Mouse (Mus musculus) midbrain, embryonic 11.5 days (tissue): Measurements from ENCODE around the gene Batf. TPM values are rescaled to one million over a fixed set of nuclear protein-coding genes. Genes with fewer than 3 reads are reported as not detected.
A peak's percentile ranks its signal among the peaks of the same experiment; 100 is the strongest.

Source experiments
- ATAC-seq: fragments of 200-750 bp; cut with Nextera tagmentation; 2 replicates; pipeline ENCODE4 v1.8.0; 2017; ENCODE audit warnings: moderate TSS enrichment, moderate library complexity; ENCODE audit not compliant: low FRiP score
- DNase-seq: peaks from one replicate; pipeline ENCODE4 v3.0.0; 2015; ENCODE audit warnings: low spot score; ENCODE audit errors: missing footprints
- H3K27ac ChIP-seq: fragments of 300-500 bp; sonication (generic); 2 replicates; pipeline ENCODE4 v1.5.1; 2014; ENCODE audit warnings: low read depth, low read length
- H3K27me3 ChIP-seq: fragments of 300-500 bp; sonication (generic); 2 replicates; pipeline ENCODE4 v1.6.1; 2014; ENCODE audit warnings: mild to moderate bottlenecking, low read length, moderate library complexity, mixed read lengths; ENCODE audit not compliant: control insufficient read depth, insufficient read depth
- H3K36me3 ChIP-seq: fragments of 300-500 bp; sonication (generic); 2 replicates; pipeline ENCODE4 v1.6.1; 2014; ENCODE audit warnings: mild to moderate bottlenecking, low read length, moderate library complexity, mixed read lengths; ENCODE audit not compliant: control insufficient read depth, insufficient read depth
- H3K4me1 ChIP-seq: fragments of 300-500 bp; sonication (generic); 2 replicates; pipeline ENCODE4 v1.6.1; 2014; ENCODE audit warnings: low read length; ENCODE audit not compliant: control insufficient read depth, insufficient read depth
- H3K4me2 ChIP-seq: fragments of 300-500 bp; sonication (generic); 2 replicates; pipeline ENCODE4 v1.6.1; 2014; ENCODE audit warnings: mild to moderate bottlenecking, moderate library complexity
- H3K4me3 ChIP-seq: fragments of 300-500 bp; sonication (generic); 2 replicates; pipeline ENCODE4 v1.5.1; 2014; ENCODE audit warnings: low read depth, low read length
- H3K9ac ChIP-seq: fragments of 300-500 bp; sonication (generic); 2 replicates; pipeline ENCODE4 v1.6.1; 2014; ENCODE audit warnings: low read length
- H3K9me3 ChIP-seq: fragments of 300-500 bp; sonication (generic); 2 replicates; pipeline ENCODE4 v1.6.1; 2016; ENCODE audit warnings: low read length; ENCODE audit not compliant: control insufficient read depth
- WGBS: fragments of 180-500 bp; shearing (Covaris S2); extraction: QIAGEN DNeasy Blood & Tissue Kit; methylation state at CpG from one replicate; pipeline ENCODE4 v1.1.7; 2014; 5-methylcytosine and 5-hydroxymethylcytosine counted together
- polyA plus RNA-seq: library from polyadenylated mRNA; unstranded; fragments of >200 nt; fragmentation: Nextera tagmentation; extraction: Ambion mirVana; gene quantifications from 2 replicates; pipeline ENCODE4 v1.2.1, GENCODE M21; 2014

Gene Batf
- 1.7 and 2.3 TPM in 2 replicates for polyA plus RNA-seq

GRCm38 (mm10) chr12:85686466-85687216 lies at the start of gene Batf:
Gene Batf, plus strand, starts transcription at chr12:85686669.
- WGBS, result 45% methylated on average over 19 of the region's 22 CpGs
- H3K36me3 ChIP-seq, result no peaks in the 10 kb centered on the region
- no peak within 1 kb of the TSS for H3K27ac ChIP-seq
- ATAC-seq (no peak), DNase-seq (peak; percentile 75)
- no peak within 1 kb of the TSS for H3K4me2 ChIP-seq
- H3K9ac ChIP-seq, result no peak within 1 kb of the TSS
- no peaks in the 10 kb centered on the region for H3K4me1 ChIP-seq
- no peaks in the 10 kb centered on the region for H3K9me3 ChIP-seq
- no peaks in the 10 kb centered on the region for H3K27me3 ChIP-seq
- no peak within 1 kb of the TSS for H3K4me3 ChIP-seq

GRCm38 (mm10) chr12:85637932-85638331 lies 48.5 kb upstream of the Batf start:
- no peak overlapping the region for H3K4me2 ChIP-seq
- 87% methylated on average over 9 of the region's 9 CpGs for WGBS
- H3K9ac ChIP-seq, result no peak overlapping the region
- H3K9me3 ChIP-seq, result no peaks in the 10 kb centered on the region
- no peak overlapping the region for H3K4me3 ChIP-seq
- no peaks in the 10 kb centered on the region for H3K36me3 ChIP-seq
- no peaks in the 10 kb centered on the region for H3K4me1 ChIP-seq
- ATAC-seq (no peak), DNase-seq (no peak)
- no peaks in the 10 kb centered on the region for H3K27me3 ChIP-seq
- H3K27ac ChIP-seq, result no peak overlapping the region

DNA sequence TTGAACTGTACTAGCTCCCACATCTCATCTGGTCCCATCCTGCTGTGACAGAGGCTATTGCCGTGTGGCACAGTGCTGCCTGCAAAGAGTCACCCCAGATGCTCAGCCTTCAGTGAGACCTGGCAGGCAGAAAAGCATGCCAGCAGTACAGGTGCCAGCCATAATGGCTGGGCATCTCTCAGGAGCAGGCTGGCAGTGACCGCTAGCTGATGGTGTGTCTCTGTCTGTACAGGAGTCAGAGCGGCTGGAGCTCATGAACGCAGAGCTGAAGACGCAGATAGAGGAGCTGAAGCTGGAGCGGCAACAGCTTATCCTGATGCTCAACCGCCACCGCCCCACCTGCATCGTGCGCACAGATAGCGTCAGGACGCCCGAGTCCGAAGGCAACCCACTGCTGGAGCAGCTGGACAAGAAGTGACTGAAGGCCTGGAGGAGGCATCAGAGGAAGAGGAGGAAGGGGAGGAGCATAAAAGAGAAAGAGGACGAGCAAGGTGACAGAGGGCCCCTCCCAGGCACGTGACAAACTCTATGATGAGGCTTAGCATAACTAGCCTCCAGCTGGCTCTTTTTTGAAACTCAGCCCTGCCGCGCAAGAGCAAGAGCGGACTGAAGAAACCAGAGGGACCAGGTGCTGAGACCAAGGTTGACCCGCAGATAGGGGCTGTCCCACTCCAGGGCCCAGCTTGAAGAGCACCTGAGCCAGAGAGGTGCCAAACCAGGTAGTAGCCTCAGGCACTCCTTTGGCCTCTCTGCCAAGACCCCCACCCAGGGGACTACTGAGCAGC lies 47.7 kb upstream of the Batf start:
- Histone ChIP-seq H3K4me1 (no peaks in the 10 kb centered on the region), H3K27me3 (no peaks in the 10 kb centered on the region), H3K4me2 (no peak overlapping the region), H3K27ac (no peak overlapping the region), H3K36me3 (no peaks in the 10 kb centered on the region), H3K9me3 (no peaks in the 10 kb centered on the region), H3K9ac (no peak overlapping the region), H3K4me3 (no peak overlapping the region)
- DNase-seq, result no peak
- WGBS, result 79% methylated on average over 20 of the region's 20 CpGs
- ATAC-seq, result no peak

- no peak for DNase-seq
Measured at GRCm38 (mm10) chr12:85639326-85640008, 47.0 kb upstream of the Batf start.

GRCm38 (mm10) chr12:85640852-85641563 lies 45.5 kb upstream of the Batf start:
- no peaks in the 10 kb centered on the region for H3K36me3 ChIP-seq
- no peak overlapping the region for H3K4me3 ChIP-seq
- DNase-seq (no peak), ATAC-seq (no peak)
- H3K9ac ChIP-seq, result no peak overlapping the region
- H3K4me1 ChIP-seq, result no peaks in the 10 kb centered on the region
- H3K27me3 ChIP-seq, result no peaks in the 10 kb centered on the region
- H3K27ac ChIP-seq, result no peak overlapping the region
- WGBS, result 85% methylated on average over 10 of the region's 10 CpGs
- no peak overlapping the region for H3K4me2 ChIP-seq
- H3K9me3 ChIP-seq, result no peaks in the 10 kb centered on the region

More at GRCm38 (mm10) chr12:85639326-85640008, 47.0 kb upstream of the Batf start:
- Histone ChIP-seq H3K4me2 (no peak overlapping the region), H3K9me3 (no peaks in the 10 kb centered on the region), H3K27ac (no peak overlapping the region), H3K4me1 (no peaks in the 10 kb centered on the region), H3K27me3 (no peaks in the 10 kb centered on the region), H3K36me3 (no peaks in the 10 kb centered on the region), H3K4me3 (no peak overlapping the region), H3K9ac (no peak overlapping the region)
- no peak for ATAC-seq
- WGBS, result 86% methylated on average over 12 of the region's 12 CpGs

- H3K4me2 ChIP-seq, result no peak overlapping the region
- no peaks in the 10 kb centered on the region for H3K36me3 ChIP-seq
- no peaks in the 10 kb centered on the region for H3K9me3 ChIP-seq
- ATAC-seq (no peak), DNase-seq (no peak)
- H3K27me3 ChIP-seq, result no peaks in the 10 kb centered on the region
- H3K4me1 ChIP-seq, result no peaks in the 10 kb centered on the region
- H3K4me3 ChIP-seq, result no peak overlapping the region
- no peak overlapping the region for H3K9ac ChIP-seq
- H3K27ac ChIP-seq, result no peak overlapping the region
- whole genome bisulfite sequencing, result 64% methylated on average over 4 of the region's 4 CpGs
Measured at GRCm38 (mm10) chr12:85641564-85641931, 44.9 kb upstream of the Batf start.

- no peak overlapping the region for H3K27ac ChIP-seq
- no peak overlapping the region for H3K4me3 ChIP-seq
- no peaks in the 10 kb centered on the region for H3K27me3 ChIP-seq
- H3K9ac ChIP-seq, result no peak overlapping the region
- 82% methylated on average over 5 of the region's 5 CpGs for WGBS
- no peaks in the 10 kb centered on the region for H3K4me1 ChIP-seq
- DNase-seq (no peak), ATAC-seq (no peak)
- H3K36me3 ChIP-seq, result no peaks in the 10 kb centered on the region
- H3K9me3 ChIP-seq, result no peaks in the 10 kb centered on the region
- no peak overlapping the region for H3K4me2 ChIP-seq
Measured at GRCm38 (mm10) chr12:85643735-85644134, 42.7 kb upstream of the Batf start.

DNA sequence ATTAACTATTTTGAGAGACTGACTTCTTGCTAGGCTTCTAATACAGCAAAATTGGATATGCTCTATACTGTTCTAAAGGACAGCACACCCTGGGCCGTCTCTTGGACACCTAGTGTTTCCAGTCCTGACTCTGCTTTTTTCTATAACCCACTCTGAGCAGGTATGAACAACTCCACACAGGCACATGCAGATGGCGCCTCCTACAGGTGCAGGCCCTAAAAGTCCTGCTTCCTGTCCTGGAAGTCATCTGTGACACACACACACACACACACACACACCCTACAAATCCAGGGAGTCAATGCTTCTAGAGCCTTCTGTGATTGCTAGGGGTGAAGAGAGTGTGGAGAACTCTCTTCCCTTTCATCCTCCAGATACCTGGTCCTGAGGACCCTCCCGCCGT lies 40.8 kb upstream of the Batf start:
- DNase-seq (no peak), ATAC-seq (no peak)
- no peak overlapping the region for H3K4me2 ChIP-seq
- H3K4me1 ChIP-seq, result no peaks in the 10 kb centered on the region
- no peaks in the 10 kb centered on the region for H3K27me3 ChIP-seq
- no peak overlapping the region for H3K27ac ChIP-seq
- H3K4me3 ChIP-seq, result no peak overlapping the region
- no peaks in the 10 kb centered on the region for H3K9me3 ChIP-seq
- 87% methylated on average over 4 of the region's 4 CpGs for WGBS
- no peak overlapping the region for H3K9ac ChIP-seq
- H3K36me3 ChIP-seq, result no peaks in the 10 kb centered on the region
